Mouse (Mus musculus): Measurements from ENCODE around the gene Ccdc58. TPM values are rescaled to one million over a fixed set of nuclear protein-coding genes. Genes with fewer than 3 reads are reported as not detected.
"Not testable (repeated sequence)": the region's sequence is repeated elsewhere in the genome, so short reads cannot be mapped to it uniquely, and the experiment has no call there.

The Ccdc58 gene
- polyA plus RNA-seq, 1 experiment, result 52.8 TPM

DNA sequence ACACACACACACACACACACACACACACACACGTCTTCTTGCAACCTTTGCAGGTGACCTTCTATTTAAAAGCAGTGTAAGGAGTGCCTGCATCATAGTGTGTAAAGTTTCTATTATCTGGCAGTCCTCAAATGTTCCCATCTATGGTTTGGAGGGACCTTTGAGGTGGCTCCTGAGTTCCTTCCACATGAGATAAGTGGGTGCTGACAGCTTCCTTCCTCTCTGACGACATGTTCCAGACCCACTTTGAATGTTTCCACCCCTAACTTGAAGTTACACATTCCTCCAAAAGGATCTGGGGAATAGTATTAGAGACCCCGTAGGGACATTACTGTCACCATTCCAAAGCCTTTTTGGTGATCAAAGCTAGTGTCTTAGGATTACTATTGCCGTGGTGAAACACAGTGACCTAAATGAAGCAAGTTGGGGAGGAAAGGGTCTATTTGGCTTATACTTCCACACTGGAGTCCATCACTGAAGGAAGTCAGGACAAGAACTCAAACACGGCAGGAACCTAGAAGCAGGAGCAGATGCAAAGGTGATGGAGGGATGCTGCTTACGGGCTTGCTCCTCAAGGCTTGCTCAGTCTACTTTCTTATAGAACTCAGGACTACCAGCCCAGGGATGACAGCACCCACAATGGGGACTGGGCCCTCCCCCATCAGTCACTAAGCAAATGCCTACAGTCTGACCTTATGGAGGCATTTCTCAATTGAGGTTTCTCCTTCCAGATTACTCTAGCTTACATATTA lies 17.8 kb upstream of the Ccdc58 start:
- 70% methylated on average over 6 of the region's 6 CpGs for WGBS
- no peak for TF ChIP-seq CTCF (IDR thresholded peaks at IDR 0.05; ENCODE audit: control insufficient read depth, insufficient read depth, low read length)
- Histone ChIP-seq H3K27ac (ENCODE audit: control insufficient read depth, insufficient read depth, low read depth, low read length, poor library complexity) (no peak overlapping the region), H3K4me1 (ENCODE audit: control insufficient read depth, insufficient read depth, low read length) (no peaks in the 10 kb centered on the region), H3K4me3 (replicated peaks; ENCODE audit: control insufficient read depth, low read depth, low read length) (no peak overlapping the region)

DNA sequence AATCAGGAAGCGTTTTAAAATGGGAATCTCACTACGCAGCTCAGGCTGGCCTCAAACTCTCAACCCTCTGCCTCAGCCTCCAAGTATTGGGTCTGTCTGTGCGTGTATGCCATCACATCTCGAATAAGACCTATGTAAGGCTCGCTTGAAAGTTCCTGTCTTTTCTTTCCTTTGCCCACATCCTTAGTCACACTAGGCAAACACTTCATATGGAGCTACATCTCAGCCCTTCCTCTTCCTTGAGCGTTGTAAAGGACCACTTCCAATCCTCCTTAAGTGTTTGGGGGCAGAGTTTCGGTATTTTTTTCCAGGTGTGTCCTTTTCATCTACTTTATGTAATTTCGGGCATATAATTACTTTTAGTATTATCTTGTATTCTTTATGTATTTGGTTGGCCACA lies 16.6 kb upstream of the Ccdc58 start:
- Histone ChIP-seq H3K4me1 (ENCODE audit: control insufficient read depth, insufficient read depth, low read length) (no peaks in the 10 kb centered on the region), H3K4me3 (replicated peaks; ENCODE audit: control insufficient read depth, low read depth, low read length) (no peak overlapping the region), H3K27ac (ENCODE audit: control insufficient read depth, insufficient read depth, low read depth, low read length, poor library complexity) (no peak overlapping the region)
- 88% methylated on average over 8 of the region's 8 CpGs for WGBS
- TF ChIP-seq POLR2A (IDR thresholded peaks at IDR 0.05; ENCODE audit: borderline replicate concordance, control insufficient read depth, low read depth, low read length), result no peak

DNA sequence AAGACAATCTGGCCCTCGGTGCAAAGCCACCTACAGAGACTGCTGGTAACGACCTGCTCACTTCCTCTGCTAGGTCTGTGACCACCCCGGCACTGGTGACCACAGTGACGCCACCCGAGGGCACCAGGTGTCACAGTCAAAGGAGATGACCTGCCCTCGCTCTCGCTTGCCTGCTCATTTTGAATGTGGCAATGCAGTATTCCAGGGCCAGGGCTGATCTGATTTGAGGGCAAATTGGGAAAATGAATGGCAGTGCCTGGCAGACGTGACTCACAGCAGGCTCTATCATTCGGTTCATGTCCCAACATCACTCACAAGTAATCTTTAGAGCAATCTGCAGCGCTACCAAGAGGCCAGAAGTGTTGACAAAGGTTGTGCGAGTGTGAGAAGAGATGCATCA lies 15.1 kb upstream of the Ccdc58 start:
- WGBS, result 83% methylated on average over 11 of the region's 11 CpGs
- Histone ChIP-seq H3K4me3 (replicated peaks; ENCODE audit: control insufficient read depth, low read depth, low read length) (no peak overlapping the region), H3K27ac (ENCODE audit: control insufficient read depth, insufficient read depth, low read depth, low read length, poor library complexity) (no peak overlapping the region), H3K4me1 (ENCODE audit: control insufficient read depth, insufficient read depth, low read length) (no peaks in the 10 kb centered on the region)
- TF ChIP-seq POLR2A (IDR thresholded peaks at IDR 0.05; ENCODE audit: borderline replicate concordance, control insufficient read depth, low read depth, low read length) (no peak), CTCF (IDR thresholded peaks at IDR 0.05; ENCODE audit: control insufficient read depth, insufficient read depth, low read length) (no peak)

DNA sequence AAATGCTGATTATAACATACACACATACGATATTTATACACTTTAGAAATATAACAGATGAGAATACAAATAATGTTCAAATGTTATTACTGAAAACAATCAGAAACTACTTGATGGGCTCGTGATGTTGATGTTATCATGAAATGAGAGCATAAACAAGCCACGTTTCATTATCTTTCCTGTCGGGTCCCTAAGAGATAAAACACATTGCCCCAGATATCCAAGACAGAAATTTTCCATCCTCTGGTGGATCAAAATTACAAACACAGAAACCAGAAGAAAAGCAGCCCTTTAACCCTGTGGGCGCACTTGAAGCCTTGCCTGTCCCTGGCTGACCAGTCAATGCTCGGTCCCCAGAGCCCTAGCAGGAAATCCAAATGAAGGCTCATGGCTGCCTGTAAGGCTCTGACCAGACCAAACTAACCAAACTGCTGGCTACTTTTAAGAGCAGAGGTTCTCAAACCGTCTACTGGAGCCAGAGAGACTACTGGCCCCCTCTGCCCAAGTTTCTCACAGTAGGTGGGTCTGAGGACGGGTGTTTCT lies 13.5 kb upstream of the Ccdc58 start:
- TF ChIP-seq POLR2A (IDR thresholded peaks at IDR 0.05; ENCODE audit: borderline replicate concordance, control insufficient read depth, low read depth, low read length) (no peak), CTCF (IDR thresholded peaks at IDR 0.05; ENCODE audit: control insufficient read depth, insufficient read depth, low read length) (no peak)
- 75% methylated on average over 8 of the region's 8 CpGs for WGBS
- no peaks in the 10 kb centered on the region; the same call in 1 of the 2 replicates for H3K4me1 ChIP-seq (ENCODE audit: control insufficient read depth, insufficient read depth, low read length)
- H3K27ac ChIP-seq (ENCODE audit: control insufficient read depth, insufficient read depth, low read depth, low read length, poor library complexity), result no peak overlapping the region
- no peak overlapping the region for H3K4me3 ChIP-seq (replicated peaks; ENCODE audit: control insufficient read depth, low read depth, low read length)

DNA sequence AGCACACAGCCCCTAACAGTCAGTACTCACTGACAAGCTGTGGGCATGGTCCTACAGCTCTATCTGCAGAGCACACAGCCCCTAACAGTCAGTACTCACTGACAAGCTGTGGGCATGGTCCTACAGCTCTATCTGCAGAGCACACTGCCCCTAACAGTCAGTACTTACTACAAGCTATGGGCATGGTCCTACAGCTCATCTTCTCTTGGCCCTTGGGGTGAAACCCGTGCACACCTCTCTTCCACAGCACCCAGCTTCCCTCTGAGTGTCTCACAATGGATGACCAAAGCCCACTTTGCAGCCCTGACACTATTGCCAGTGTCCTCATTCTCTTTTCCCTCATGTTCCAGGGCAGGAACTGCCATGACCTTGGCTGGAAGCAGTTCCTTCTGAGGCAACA lies 9.0 kb upstream of the Ccdc58 start:
- not testable (repeated sequence) for H3K4me3 ChIP-seq (replicated peaks; ENCODE audit: control insufficient read depth, low read depth, low read length); H3K27ac ChIP-seq (ENCODE audit: control insufficient read depth, insufficient read depth, low read depth, low read length, poor library complexity); H3K4me1 ChIP-seq (ENCODE audit: control insufficient read depth, insufficient read depth, low read length)
- WGBS, result 71% methylated on average over 1 of the region's 1 CpGs

DNA sequence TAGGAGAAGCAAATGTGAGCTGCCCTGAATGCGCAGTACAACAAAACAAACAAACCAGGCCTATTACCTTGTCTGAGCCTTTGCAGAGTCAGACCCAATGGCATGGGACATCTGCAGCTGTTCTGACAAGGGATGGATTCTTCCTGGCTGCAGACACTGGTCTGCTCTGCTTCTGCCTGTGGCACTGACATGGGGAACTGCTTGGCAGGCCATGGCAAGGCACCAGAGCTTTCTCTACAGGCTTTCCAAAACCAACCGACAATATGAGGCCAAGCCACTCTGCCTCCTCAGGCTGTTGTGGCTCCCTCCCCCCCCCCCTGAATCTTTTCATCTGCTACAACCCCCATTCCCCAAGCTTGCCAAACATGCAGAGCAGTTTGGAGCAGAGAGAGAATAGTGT lies 8.2 kb upstream of the Ccdc58 start:
- WGBS, result 87% methylated on average over 2 of the region's 2 CpGs
- H3K27ac ChIP-seq (ENCODE audit: control insufficient read depth, insufficient read depth, low read depth, low read length, poor library complexity), result no peak overlapping the region
- no peak overlapping the region for H3K4me3 ChIP-seq (replicated peaks; ENCODE audit: control insufficient read depth, low read depth, low read length)
- no peaks in the 10 kb centered on the region; the same call in none of the 2 replicates for H3K4me1 ChIP-seq (ENCODE audit: control insufficient read depth, insufficient read depth, low read length)
- TF ChIP-seq POLR2A (IDR thresholded peaks at IDR 0.05; ENCODE audit: borderline replicate concordance, control insufficient read depth, low read depth, low read length), result no peak
- TF ChIP-seq CTCF (IDR thresholded peaks at IDR 0.05; ENCODE audit: control insufficient read depth, insufficient read depth, low read length), result no peak

DNA sequence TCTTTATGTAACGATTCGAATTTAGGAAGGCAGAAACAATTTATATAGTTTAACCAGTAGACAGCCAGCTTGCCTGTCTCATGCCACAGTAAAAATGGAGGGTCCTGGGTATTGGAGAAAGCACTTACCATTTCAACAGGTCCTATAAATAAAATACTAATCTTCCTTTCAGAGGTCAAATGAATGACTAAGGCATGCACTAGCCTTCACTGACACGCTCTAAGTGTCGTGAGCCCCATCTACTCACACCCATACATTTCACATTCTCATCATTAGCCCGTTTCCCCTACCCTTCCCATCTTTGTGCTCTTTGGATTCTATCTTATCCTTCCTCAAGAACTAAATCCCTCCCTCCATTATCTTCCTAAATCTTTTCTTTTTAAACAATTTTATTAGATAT lies 6.6 kb upstream of the Ccdc58 start:
- Histone ChIP-seq H3K27ac (ENCODE audit: control insufficient read depth, insufficient read depth, low read depth, low read length, poor library complexity) (no peak overlapping the region), H3K4me3 (replicated peaks; ENCODE audit: control insufficient read depth, low read depth, low read length) (no peak overlapping the region), H3K4me1 (ENCODE audit: control insufficient read depth, insufficient read depth, low read length) (no peaks in the 10 kb centered on the region; the same call in none of the 2 replicates)
- TF ChIP-seq CTCF (IDR thresholded peaks at IDR 0.05; ENCODE audit: control insufficient read depth, insufficient read depth, low read length) (no peak), POLR2A (IDR thresholded peaks at IDR 0.05; ENCODE audit: borderline replicate concordance, control insufficient read depth, low read depth, low read length) (no peak)
- WGBS, result 87% methylated on average over 5 of the region's 5 CpGs

DNA sequence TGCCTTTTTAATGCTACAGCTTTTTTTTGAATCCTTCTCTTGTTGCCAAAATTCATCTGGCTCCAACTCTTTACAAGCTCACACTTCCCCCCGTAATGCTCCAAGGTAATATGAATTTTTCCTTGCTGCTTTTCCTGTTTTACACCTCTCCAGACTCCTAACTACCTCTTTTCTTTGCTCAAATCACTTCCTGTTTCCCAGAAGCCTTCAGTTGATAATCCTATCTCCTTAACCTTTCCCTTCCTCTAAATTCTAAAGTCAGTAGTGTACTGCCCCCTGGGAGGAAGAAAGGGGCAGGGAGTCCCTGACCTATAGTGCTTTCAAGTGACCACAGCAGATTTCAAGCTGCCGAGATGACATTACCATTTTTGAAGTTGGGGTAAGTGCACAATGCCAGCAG lies 3.8 kb upstream of the Ccdc58 start:
- Histone ChIP-seq H3K4me3 (replicated peaks; ENCODE audit: control insufficient read depth, low read depth, low read length) (no peak overlapping the region), H3K4me1 (ENCODE audit: control insufficient read depth, insufficient read depth, low read length) (no peaks in the 10 kb centered on the region; the same call in none of the 2 replicates), H3K27ac (ENCODE audit: control insufficient read depth, insufficient read depth, low read depth, low read length, poor library complexity) (no peak overlapping the region)
- 36% methylated on average over 2 of the region's 2 CpGs for WGBS
- TF ChIP-seq CTCF (IDR thresholded peaks at IDR 0.05; ENCODE audit: control insufficient read depth, insufficient read depth, low read length), result no peak
- no peak for TF ChIP-seq POLR2A (IDR thresholded peaks at IDR 0.05; ENCODE audit: borderline replicate concordance, control insufficient read depth, low read depth, low read length)

DNA sequence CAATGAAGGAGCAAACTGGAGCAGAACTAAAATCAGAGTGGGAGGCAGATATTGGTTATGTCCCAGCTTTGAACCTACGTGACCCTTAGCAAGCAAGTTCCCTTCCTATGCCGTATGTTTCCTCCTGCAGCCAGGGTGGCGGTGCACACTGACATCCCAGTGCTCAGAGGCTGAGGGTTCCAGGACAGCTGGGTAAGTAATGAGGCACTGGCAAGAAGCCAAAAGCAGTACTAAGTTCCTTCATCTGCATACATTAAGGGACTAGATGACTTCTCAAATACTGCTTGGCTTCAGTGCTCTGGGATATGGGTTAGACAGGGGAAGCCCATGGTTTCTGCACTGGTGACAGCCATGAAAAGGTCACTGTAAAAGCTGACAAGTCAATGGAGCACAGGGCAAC lies 3.1 kb upstream of the Ccdc58 start:
- TF ChIP-seq POLR2A (IDR thresholded peaks at IDR 0.05; ENCODE audit: borderline replicate concordance, control insufficient read depth, low read depth, low read length), result no peak
- no peak for TF ChIP-seq CTCF (IDR thresholded peaks at IDR 0.05; ENCODE audit: control insufficient read depth, insufficient read depth, low read length)
- Histone ChIP-seq H3K27ac (ENCODE audit: control insufficient read depth, insufficient read depth, low read depth, low read length, poor library complexity) (no peak overlapping the region), H3K4me3 (replicated peaks; ENCODE audit: control insufficient read depth, low read depth, low read length) (no peak overlapping the region), H3K4me1 (ENCODE audit: control insufficient read depth, insufficient read depth, low read length) (no peaks in the 10 kb centered on the region; the same call in none of the 2 replicates)
- WGBS, result 71% methylated on average over 3 of the region's 3 CpGs

All from bone marrow, adult 2 months (tissue).